Mouse (Mus musculus): Measurements from ENCODE around the gene Coro6. TPM values are rescaled to one million over a fixed set of nuclear protein-coding genes. Genes with fewer than 3 reads are reported as not detected.

Gene Coro6
- polyA plus RNA-seq, 1 experiment from 2014 or later, result 0.39 TPM

DNA sequence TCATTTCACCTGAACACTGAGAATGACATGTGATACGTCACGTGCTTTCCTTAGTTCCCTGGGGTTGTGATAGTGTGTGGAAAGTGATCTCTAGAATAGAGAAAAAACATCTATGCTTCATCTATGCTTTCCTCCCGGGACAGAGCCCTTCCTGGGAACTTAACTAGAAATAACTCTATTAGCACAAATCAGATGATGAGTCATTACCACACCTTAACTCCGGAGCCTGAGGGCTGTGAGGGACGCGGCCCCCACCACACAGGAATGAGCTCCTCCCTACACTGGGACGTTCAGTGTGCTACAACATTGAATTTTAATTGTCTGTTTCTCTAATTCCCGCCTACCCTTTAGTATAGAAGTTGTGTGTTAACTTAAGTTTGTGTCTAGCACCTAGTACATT is 21.2 kb upstream of the Coro6 start:
- 88% methylated on average over 8 of the region's 8 CpGs for WGBS
- no peaks in the 10 kb centered on the region for H3K4me1 ChIP-seq (ENCODE audit: control insufficient read depth, insufficient read depth, low read length)
- no peak overlapping the region for H3K9ac ChIP-seq (ENCODE audit: low read depth, low read length)
- ATAC-seq, result no peak
- no peaks in the 10 kb centered on the region for H3K27me3 ChIP-seq (ENCODE audit: control insufficient read depth, insufficient read depth, low read depth, low read length)
- H3K27ac ChIP-seq (ENCODE audit: low read length), result no peak overlapping the region
- H3K36me3 ChIP-seq (ENCODE audit: control insufficient read depth, insufficient read depth, low read length), result peaks cover 13% of the 10 kb centered on the region
- no peak overlapping the region for H3K4me2 ChIP-seq (ENCODE audit: low read length)
- H3K4me3 ChIP-seq (ENCODE audit: low read depth, low read length), result no peak overlapping the region
- no peaks in the 10 kb centered on the region for H3K9me3 ChIP-seq (replicated peaks; ENCODE audit: control insufficient read depth, low read length, poor library complexity, severe bottlenecking)

DNA sequence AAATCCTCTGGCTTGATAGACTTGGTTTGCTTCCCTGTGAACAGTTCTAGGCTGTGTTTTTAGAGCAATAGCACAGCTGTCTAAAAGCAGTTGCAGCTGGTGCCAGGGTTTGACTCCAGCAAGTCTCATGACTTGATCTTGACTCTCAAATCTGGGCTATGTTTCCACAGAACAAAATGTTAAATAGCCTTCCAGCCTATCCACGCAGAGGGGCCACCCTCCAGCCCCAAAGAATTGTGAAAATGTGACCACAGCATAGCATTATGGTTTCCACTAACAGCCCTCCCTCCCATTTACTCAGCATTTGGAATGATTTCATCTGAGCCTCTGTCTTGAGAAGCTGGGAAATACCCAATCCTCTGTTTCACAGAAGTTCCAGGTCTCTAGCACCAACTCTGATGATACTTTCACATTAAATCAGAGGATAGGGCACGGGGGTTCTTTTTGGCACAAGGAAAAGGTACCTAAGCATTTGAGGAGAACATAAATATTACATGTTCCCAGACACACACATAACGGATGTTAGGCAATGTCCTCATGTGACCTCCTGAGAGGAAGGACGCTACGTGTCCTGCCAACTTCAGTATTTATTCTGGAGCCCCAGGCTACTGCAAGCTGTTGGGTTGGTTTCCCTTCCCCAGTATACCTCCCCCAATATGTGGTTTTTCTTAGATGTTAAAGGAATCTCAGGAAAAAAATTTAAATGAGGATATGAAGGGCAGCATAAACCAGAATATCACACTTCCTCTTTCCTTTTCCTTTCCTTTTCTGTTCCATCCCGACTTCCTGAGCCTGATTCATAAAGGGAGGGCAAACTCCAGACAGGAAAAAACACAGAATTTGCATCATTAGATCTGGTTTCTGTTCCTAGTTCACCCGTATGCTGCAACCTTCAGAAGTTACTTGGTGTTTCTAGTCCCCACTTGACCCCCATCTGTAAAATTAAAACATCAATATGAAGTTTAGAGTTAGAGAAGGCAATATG is 19.7 kb upstream of the Coro6 start:
- Histone ChIP-seq H3K4me1 (ENCODE audit: control insufficient read depth, insufficient read depth, low read length) (no peaks in the 10 kb centered on the region), H3K9ac (ENCODE audit: low read depth, low read length) (no peak overlapping the region), H3K4me3 (ENCODE audit: low read depth, low read length) (no peak overlapping the region), H3K36me3 (ENCODE audit: control insufficient read depth, insufficient read depth, low read length) (peaks cover 13% of the 10 kb centered on the region), H3K27ac (ENCODE audit: low read length) (no peak overlapping the region), H3K9me3 (replicated peaks; ENCODE audit: control insufficient read depth, low read length, poor library complexity, severe bottlenecking) (no peaks in the 10 kb centered on the region), H3K27me3 (ENCODE audit: control insufficient read depth, insufficient read depth, low read depth, low read length) (no peaks in the 10 kb centered on the region), H3K4me2 (ENCODE audit: low read length) (no peak overlapping the region)
- ATAC-seq, result no peak
- 82% methylated on average over 7 of the region's 7 CpGs for WGBS

DNA sequence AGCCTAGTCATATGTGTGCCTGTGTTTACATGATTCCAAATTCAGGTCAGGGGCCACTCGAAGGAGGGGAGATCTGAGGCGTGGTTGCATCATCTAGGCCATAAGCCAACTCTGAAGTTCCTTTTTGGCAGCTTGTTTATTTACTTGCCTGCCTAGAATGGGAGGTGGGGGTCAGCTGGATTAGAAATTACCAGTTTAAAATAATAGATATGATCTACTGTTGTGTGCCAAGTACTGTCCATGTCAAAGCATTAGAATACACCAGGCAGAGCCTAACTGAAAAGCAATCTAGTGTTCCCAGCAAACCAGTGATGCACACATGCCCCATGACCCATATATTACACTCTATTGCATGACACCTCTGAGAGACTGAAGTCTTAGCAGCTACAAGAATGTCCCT is 17.3 kb upstream of the Coro6 start:
- peaks cover 12% of the 10 kb centered on the region for H3K36me3 ChIP-seq (ENCODE audit: control insufficient read depth, insufficient read depth, low read length)
- 83% methylated on average over 2 of the region's 2 CpGs for WGBS
- ATAC-seq, result no peak

DNA sequence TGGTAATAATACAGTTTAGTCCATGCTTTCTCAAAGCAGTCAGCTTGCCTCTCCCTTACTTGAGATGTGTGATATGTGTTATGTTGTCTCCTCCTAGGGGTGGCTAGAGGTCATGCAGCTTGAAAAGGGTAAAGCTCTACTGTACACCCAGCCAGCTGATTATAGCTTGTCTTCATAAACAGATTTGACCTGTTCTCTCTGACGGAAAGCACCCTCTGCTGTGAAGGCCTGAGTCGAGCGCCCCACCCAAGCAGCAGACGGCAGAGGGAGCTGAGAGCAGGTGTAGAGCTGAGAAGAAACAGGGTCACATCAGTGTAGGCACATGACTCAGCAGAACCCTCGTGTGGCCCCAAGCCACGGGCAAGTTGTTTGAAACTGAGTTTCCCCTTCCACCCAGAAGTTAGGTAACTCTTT is 15.6 kb upstream of the Coro6 start:
- no peak overlapping the region for H3K4me3 ChIP-seq (ENCODE audit: low read depth, low read length)
- H3K4me1 ChIP-seq (ENCODE audit: control insufficient read depth, insufficient read depth, low read length), result no peaks in the 10 kb centered on the region
- H3K9ac ChIP-seq (ENCODE audit: low read depth, low read length), result no peak overlapping the region
- no peak for ATAC-seq
- no peak overlapping the region for H3K27ac ChIP-seq (ENCODE audit: low read length)
- 71% methylated on average over 6 of the region's 6 CpGs for WGBS
- H3K27me3 ChIP-seq (ENCODE audit: control insufficient read depth, insufficient read depth, low read depth, low read length), result no peaks in the 10 kb centered on the region
- H3K9me3 ChIP-seq (replicated peaks; ENCODE audit: control insufficient read depth, low read length, poor library complexity, severe bottlenecking), result no peaks in the 10 kb centered on the region
- no peak overlapping the region for H3K4me2 ChIP-seq (ENCODE audit: low read length)
- peaks cover 14% of the 10 kb centered on the region for H3K36me3 ChIP-seq (ENCODE audit: control insufficient read depth, insufficient read depth, low read length)

More for the DNA sequence above, 17.3 kb upstream of the Coro6 start:
- Histone ChIP-seq H3K9ac (ENCODE audit: low read depth, low read length) (no peak overlapping the region), H3K4me1 (ENCODE audit: control insufficient read depth, insufficient read depth, low read length) (no peaks in the 10 kb centered on the region), H3K9me3 (replicated peaks; ENCODE audit: control insufficient read depth, low read length, poor library complexity, severe bottlenecking) (no peaks in the 10 kb centered on the region), H3K27me3 (ENCODE audit: control insufficient read depth, insufficient read depth, low read depth, low read length) (no peaks in the 10 kb centered on the region), H3K27ac (ENCODE audit: low read length) (no peak overlapping the region), H3K4me2 (ENCODE audit: low read length) (no peak overlapping the region), H3K4me3 (ENCODE audit: low read depth, low read length) (no peak overlapping the region)

DNA sequence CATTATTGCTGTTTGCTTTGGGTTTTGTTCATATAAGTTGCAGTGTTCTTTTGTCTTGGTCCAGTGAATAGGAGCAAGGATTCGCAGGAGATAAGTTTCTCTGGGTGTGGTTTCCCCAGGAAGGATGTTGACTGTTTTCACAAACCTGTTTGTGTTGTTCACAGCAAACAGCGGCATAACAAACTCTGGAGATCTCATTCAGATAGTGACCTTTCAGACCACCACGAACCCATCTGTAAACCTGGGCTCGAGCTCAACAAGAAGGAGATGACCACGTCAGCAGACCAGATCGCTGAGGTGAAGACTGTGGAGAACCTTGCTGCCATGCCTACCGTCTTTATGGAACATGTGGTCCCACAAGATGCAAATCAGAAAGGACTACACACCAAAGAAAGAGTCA is 13.0 kb upstream of the Coro6 start:
- peaks cover 15% of the 10 kb centered on the region for H3K36me3 ChIP-seq (ENCODE audit: control insufficient read depth, insufficient read depth, low read length)
- 96% methylated on average over 7 of the region's 7 CpGs for WGBS
- H3K4me3 ChIP-seq (ENCODE audit: low read depth, low read length), result no peak overlapping the region
- no peak overlapping the region for H3K9ac ChIP-seq (ENCODE audit: low read depth, low read length)
- no peak for ATAC-seq
- H3K27ac ChIP-seq (ENCODE audit: low read length), result no peak overlapping the region
- no peaks in the 10 kb centered on the region for H3K4me1 ChIP-seq (ENCODE audit: control insufficient read depth, insufficient read depth, low read length)
- H3K27me3 ChIP-seq (ENCODE audit: control insufficient read depth, insufficient read depth, low read depth, low read length), result no peaks in the 10 kb centered on the region
- H3K4me2 ChIP-seq (ENCODE audit: low read length), result no peak overlapping the region
- H3K9me3 ChIP-seq (replicated peaks; ENCODE audit: control insufficient read depth, low read length, poor library complexity, severe bottlenecking), result no peaks in the 10 kb centered on the region

DNA sequence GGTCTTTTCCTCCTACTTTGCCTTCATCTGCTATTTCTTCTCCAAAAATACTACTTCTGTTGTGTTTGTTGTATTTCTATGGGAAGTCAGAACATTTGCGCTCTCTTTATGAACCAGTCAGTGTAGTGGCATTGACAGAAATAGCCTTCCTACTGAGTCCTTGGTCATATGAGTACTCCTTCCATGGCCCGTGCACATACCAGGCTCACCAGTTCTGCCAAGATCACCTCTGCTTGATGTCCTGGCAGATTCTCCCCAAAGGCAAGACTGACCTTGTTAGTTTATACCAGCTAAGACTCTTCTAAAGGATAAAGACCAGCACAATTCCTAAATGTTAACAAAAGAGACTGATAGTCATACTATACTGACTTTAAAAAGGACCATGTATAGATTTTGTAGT is 10.5 kb upstream of the Coro6 start:
- ATAC-seq, result no peak
- no peaks in the 10 kb centered on the region for H3K4me1 ChIP-seq (ENCODE audit: control insufficient read depth, insufficient read depth, low read length)
- H3K27ac ChIP-seq (ENCODE audit: low read length), result no peak overlapping the region
- H3K4me3 ChIP-seq (ENCODE audit: low read depth, low read length), result no peak overlapping the region
- peaks cover 20% of the 10 kb centered on the region for H3K36me3 ChIP-seq (ENCODE audit: control insufficient read depth, insufficient read depth, low read length)
- no peaks in the 10 kb centered on the region for H3K27me3 ChIP-seq (ENCODE audit: control insufficient read depth, insufficient read depth, low read depth, low read length)
- no peak overlapping the region for H3K4me2 ChIP-seq (ENCODE audit: low read length)
- H3K9ac ChIP-seq (ENCODE audit: low read depth, low read length), result no peak overlapping the region
- WGBS, result 100% methylated on average over 2 of the region's 2 CpGs
- H3K9me3 ChIP-seq (replicated peaks; ENCODE audit: control insufficient read depth, low read length, poor library complexity, severe bottlenecking), result no peaks in the 10 kb centered on the region

DNA sequence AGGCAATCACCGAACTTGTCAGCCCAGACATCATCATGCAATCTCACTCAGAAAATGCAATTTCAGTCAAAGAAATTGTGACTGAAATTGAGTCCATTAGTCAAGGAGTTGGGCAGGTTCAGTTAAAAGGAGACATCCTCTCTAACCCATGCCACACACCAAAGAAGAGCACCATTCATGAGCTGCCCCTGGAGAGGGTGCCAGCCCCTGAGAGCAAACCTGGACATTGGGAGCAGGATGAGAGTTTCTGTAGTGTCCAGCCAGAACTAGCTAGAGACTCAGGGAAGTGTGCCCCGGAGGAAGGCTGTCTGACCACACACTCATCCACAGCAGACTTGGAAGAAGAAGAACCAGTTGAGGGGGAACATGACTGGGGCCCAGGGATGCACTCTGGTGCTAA is 8.8 kb upstream of the Coro6 start:
- Histone ChIP-seq H3K4me1 (ENCODE audit: control insufficient read depth, insufficient read depth, low read length) (no peaks in the 10 kb centered on the region), H3K9ac (ENCODE audit: low read depth, low read length) (no peak overlapping the region), H3K4me3 (ENCODE audit: low read depth, low read length) (no peak overlapping the region), H3K36me3 (ENCODE audit: control insufficient read depth, insufficient read depth, low read length) (peaks cover 20% of the 10 kb centered on the region), H3K27ac (ENCODE audit: low read length) (no peak overlapping the region), H3K27me3 (ENCODE audit: control insufficient read depth, insufficient read depth, low read depth, low read length) (no peaks in the 10 kb centered on the region), H3K9me3 (replicated peaks; ENCODE audit: control insufficient read depth, low read length, poor library complexity, severe bottlenecking) (no peaks in the 10 kb centered on the region), H3K4me2 (ENCODE audit: low read length) (no peak overlapping the region)
- no peak for ATAC-seq
- 97% methylated on average over 2 of the region's 2 CpGs for WGBS

DNA sequence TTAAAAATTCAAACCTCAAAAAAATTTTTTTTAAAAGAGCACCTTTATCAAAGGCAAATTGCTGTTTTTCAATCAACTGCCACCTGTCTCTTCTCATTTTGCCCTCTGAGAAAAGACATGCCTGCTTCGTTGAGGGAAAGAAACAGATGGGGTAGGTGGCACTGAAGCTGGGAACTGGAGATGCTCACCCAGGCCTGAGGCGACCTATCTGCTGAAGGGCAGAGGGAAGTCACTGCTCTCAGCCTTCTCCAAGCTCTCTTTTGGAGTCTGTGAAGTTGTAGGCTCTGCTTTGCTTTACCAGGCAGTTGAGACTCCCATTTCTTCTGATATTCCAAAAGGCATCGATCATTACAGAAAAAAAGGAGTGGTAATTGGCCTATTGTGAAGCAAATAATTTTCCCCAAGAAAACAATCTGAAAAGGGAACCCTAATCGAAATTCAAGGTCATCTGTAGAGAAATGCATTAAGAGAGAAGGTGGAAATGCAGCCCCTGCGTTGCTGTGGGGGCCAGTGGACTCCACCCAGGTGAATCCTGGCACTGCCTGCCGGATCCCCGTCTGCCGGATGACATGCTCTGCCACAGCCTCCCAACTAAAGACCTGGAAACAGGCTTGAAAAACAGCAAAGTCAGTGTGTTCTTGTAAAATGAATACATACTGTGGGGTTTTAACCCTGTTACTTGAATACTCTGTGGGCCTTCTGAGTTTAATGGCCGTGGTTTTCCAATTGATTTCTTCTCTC is 6.3 kb upstream of the Coro6 start:
- ATAC-seq, result no peak
- H3K9ac ChIP-seq (ENCODE audit: low read depth, low read length), result no peak overlapping the region
- no peaks in the 10 kb centered on the region for H3K4me1 ChIP-seq (ENCODE audit: control insufficient read depth, insufficient read depth, low read length)
- peaks cover 12% of the 10 kb centered on the region for H3K36me3 ChIP-seq (ENCODE audit: control insufficient read depth, insufficient read depth, low read length)
- peaks cover 5% of the 10 kb centered on the region for H3K27me3 ChIP-seq (ENCODE audit: control insufficient read depth, insufficient read depth, low read depth, low read length)
- no peaks in the 10 kb centered on the region for H3K9me3 ChIP-seq (replicated peaks; ENCODE audit: control insufficient read depth, low read length, poor library complexity, severe bottlenecking)
- no peak overlapping the region for H3K27ac ChIP-seq (ENCODE audit: low read length)
- H3K4me2 ChIP-seq (ENCODE audit: low read length), result no peak overlapping the region
- no peak overlapping the region for H3K4me3 ChIP-seq (ENCODE audit: low read depth, low read length)
- WGBS, result 84% methylated on average over 9 of the region's 9 CpGs

DNA sequence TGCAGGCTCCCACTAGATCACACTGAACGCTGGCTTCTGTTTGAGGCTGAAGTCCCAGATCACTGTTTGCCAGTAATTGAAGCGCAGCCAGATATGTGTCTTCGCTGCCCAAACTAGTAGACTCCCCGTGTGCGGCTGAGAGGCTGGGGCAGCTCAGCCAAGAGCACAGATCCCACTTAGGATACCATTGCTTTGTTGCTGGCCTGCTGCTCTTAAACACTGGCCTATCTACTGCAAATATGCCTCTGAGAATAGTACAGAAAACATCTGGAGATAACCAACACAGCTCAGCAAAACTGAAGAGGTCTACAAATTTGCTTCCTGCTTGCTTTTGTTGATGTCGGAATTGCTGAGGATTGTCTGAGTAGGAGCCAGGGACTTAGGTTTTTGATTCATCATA is 5.3 kb upstream of the Coro6 start:
- Histone ChIP-seq H3K4me2 (ENCODE audit: low read length) (no peak overlapping the region), H3K27me3 (ENCODE audit: control insufficient read depth, insufficient read depth, low read depth, low read length) (peaks cover 11% of the 10 kb centered on the region), H3K4me1 (ENCODE audit: control insufficient read depth, insufficient read depth, low read length) (peaks cover 1% of the 10 kb centered on the region), H3K36me3 (ENCODE audit: control insufficient read depth, insufficient read depth, low read length) (peaks cover 12% of the 10 kb centered on the region), H3K27ac (ENCODE audit: low read length) (no peak overlapping the region), H3K4me3 (ENCODE audit: low read depth, low read length) (no peak overlapping the region), H3K9ac (ENCODE audit: low read depth, low read length) (no peak overlapping the region), H3K9me3 (replicated peaks; ENCODE audit: control insufficient read depth, low read length, poor library complexity, severe bottlenecking) (no peaks in the 10 kb centered on the region)
- WGBS, result 79% methylated on average over 6 of the region's 6 CpGs
- ATAC-seq, result no peak

All from midbrain, embryonic 16.5 days (tissue).